Mouse (Mus musculus) hindbrain, embryonic 15.5 days (tissue): Measurements from ENCODE around the gene Hoxc8. TPM values are rescaled to one million over a fixed set of nuclear protein-coding genes. Genes with fewer than 3 reads are reported as not detected.

ENCODE experiments used
- ATAC-seq: fragments of 200-750 bp; cut with Nextera tagmentation; 2 replicates; pipeline ENCODE4 v1.8.0; 2017; ENCODE audit warnings: low read depth, moderate number of reproducible peaks, moderate TSS enrichment; ENCODE audit not compliant: low FRiP score
- H3K27ac ChIP-seq: fragments of 300-500 bp; sonication (generic); replicated peaks from 2 replicates; pipeline ENCODE4 v1.5.1; 2015; ENCODE audit warnings: mild to moderate bottlenecking, inconsistent platforms
- H3K27me3 ChIP-seq: fragments of 300-500 bp; sonication (generic); 2 replicates; pipeline ENCODE4 v1.6.1; 2015; ENCODE audit warnings: control low read depth, inconsistent platforms
- H3K36me3 ChIP-seq: fragments of 300-500 bp; sonication (generic); 2 replicates; pipeline ENCODE4 v1.6.1; 2015; ENCODE audit warnings: control low read depth, inconsistent platforms
- H3K4me1 ChIP-seq: fragments of 300-500 bp; sonication (generic); replicated peaks from 2 replicates; pipeline ENCODE4 v1.6.1; 2015; ENCODE audit warnings: control low read depth, inconsistent platforms
- H3K4me2 ChIP-seq: fragments of 300-500 bp; sonication (generic); 2 replicates; pipeline ENCODE4 v1.6.1; 2015; ENCODE audit warnings: moderate library complexity, mild to moderate bottlenecking, inconsistent platforms
- H3K4me3 ChIP-seq: fragments of 300-500 bp; sonication (generic); 2 replicates; pipeline ENCODE4 v1.5.1; 2015; ENCODE audit warnings: mild to moderate bottlenecking, inconsistent platforms
- H3K9ac ChIP-seq: fragments of 300-500 bp; sonication (generic); 2 replicates; pipeline ENCODE4 v1.6.1; 2015; ENCODE audit warnings: inconsistent platforms
- H3K9me3 ChIP-seq: fragments of 300-500 bp; sonication (generic); 2 replicates; pipeline ENCODE4 v1.6.1; 2016; ENCODE audit warnings: control low read depth, inconsistent platforms
- WGBS: fragments of 180-500 bp; shearing (Covaris S2); methylation state at CpG from one replicate; pipeline ENCODE4 v1.1.7; 2015; 5-methylcytosine and 5-hydroxymethylcytosine counted together
- polyA plus RNA-seq: library from polyadenylated mRNA; unstranded; fragments of >200 nt; fragmentation: Nextera tagmentation; extraction: Ambion mirVana; gene quantifications from 2 replicates; pipeline ENCODE4 v1.2.1, GENCODE M21; 2015

The Hoxc8 gene
- polyA plus RNA-seq, 1 experiment from 2014 or later: 16.6 TPM

DNA sequence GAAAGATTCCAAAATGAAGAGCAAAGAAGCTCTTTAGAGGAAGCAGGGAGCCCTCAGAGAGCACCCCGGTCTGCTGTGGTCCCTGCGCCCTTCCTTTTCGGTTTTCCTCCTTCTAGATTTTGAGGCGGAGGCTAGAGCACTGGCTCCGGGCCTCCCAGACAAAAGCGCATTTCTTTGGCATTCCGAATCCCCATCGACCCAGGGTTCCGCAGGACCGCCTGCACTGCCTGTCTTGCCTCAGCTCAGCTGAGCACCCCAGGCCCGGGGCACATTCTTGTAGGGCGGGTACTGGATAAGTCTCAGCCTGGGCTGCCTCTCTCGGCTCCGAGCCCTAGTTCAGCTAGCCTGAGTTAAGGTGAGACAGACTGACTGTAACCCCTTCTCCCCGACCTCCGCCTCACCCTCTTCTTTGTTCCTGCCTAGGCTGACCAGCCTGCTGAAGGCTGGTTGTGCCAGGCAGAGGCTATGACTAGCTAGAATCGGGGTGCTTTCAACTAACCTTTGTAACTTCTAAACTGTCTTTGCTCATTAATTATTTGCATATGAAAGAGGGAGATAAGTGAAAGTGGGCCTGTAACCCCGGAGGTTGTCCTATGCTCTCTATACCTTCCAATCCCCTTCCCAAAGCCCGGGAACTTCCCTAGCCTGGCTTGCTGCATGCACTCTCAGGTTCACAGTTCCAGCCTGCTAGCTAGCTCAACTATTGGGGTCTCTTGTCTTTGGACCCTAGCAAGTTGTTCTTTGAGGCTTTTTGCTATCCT lies 25.2 kb downstream of the Hoxc8 start:
- ATAC-seq: no peak
- Histone ChIP-seq H3K9me3 (no peaks in the 10 kb centered on the region), H3K4me1 (peaks cover 10% of the 10 kb centered on the region), H3K4me2 (peak overlapping the region; percentile 66), H3K27me3 (peaks cover 82% of the 10 kb centered on the region), H3K4me3 (peak overlapping the region; percentile 45), H3K27ac (peak overlapping the region; percentile 89), H3K36me3 (no peaks in the 10 kb centered on the region), H3K9ac (peak overlapping the region; percentile 51)
- WGBS: 5% methylated on average over 19 of the region's 19 CpGs

DNA sequence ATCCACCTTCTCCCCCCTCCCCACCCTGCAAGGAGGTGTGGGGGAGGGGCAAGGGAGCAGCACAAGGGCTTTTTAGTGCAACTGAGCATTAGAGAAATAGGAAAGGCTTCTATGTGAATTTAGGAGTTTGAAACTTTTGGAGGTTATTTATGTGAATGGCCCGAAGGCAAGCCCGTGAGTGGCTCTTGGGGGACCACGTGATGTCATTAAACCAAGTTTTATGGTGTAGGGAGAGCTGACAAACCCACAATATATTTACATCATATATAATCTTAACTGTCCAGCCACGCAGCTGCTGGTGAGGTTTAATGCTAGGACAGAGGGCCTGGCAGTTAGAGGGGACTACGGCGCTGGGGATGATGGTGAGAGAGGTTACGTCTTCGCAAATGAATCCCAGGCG lies 28.2 kb downstream of the Hoxc8 start, which contains the start of gene Hoxc4:
Gene Hoxc4 (plus strand): TSS at position 299 of the 400 bp plus-strand sequence.
- Histone ChIP-seq H3K9ac (no peak within 1 kb of the TSS), H3K9me3 (no peaks in the 10 kb centered on the region), H3K4me3 (no peak within 1 kb of the TSS), H3K27me3 (peaks cover 87% of the 10 kb centered on the region), H3K27ac (peak within 1 kb of the TSS; percentile 42; the same call in 1 of the 2 replicates), H3K36me3 (no peaks in the 10 kb centered on the region), H3K4me2 (no peak within 1 kb of the TSS), H3K4me1 (peaks cover 5% of the 10 kb centered on the region)
- ATAC-seq: no peak
- WGBS: 11% methylated on average over 9 of the region's 9 CpGs

DNA sequence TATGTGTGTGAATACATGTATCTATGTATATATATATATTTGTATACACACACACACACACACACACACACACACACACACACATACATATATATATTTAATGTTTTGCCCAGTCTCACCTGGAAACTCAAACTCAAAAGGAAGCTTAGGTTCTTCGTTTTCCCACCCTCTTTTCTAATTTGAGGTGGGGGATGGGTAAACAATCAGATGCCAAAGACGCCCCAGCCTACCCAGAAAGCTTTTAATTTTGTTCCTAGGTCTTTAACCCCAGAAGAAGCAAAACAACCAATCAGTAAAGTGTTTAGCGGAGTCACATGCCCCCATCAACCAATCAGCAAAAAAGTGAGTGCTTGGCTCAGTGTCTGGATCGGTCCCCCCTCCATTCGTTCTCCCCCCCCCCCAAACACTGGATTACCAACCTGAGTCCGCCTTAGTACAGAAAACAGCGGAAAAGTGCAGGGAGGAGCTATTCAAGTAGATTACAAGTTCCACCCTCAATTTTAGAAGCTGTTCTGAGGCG lies 30.6 kb downstream of the Hoxc8 start:
- H3K27ac ChIP-seq: no peak overlapping the region
- 3% methylated on average over 8 of the region's 8 CpGs for WGBS
- H3K9me3 ChIP-seq: no peaks in the 10 kb centered on the region
- H3K36me3 ChIP-seq: no peaks in the 10 kb centered on the region
- peak overlapping the region; percentile 12; the same call in 1 of the 2 replicates for H3K4me3 ChIP-seq
- H3K4me2 ChIP-seq: peak overlapping the region; percentile 43
- ATAC-seq: no peak
- no peaks in the 10 kb centered on the region; the same call in 1 of the 2 replicates for H3K4me1 ChIP-seq
- peaks cover 95% of the 10 kb centered on the region for H3K27me3 ChIP-seq
- H3K9ac ChIP-seq: no peak overlapping the region

DNA sequence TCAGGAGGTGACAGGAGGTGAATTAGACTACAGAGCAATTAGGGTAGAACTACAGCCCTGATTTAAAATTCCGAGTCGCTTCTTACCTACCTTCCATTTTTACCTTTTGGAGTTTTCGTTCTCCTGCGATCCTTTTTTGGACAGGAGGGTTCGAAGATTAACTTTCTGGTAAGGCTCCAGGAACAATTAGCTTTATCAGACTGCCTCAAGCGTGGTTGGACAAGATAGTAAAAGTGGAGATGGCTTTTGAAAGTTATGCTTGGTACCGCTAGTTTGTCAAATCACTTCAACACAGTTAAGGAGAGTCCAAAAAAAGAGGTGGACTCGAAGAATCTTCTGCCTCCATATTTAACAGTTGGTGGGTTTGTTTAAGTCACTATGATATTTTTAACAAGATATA lies 31.1 kb downstream of the Hoxc8 start:
- Histone ChIP-seq H3K27ac (no peak overlapping the region), H3K4me3 (peak overlapping the region; percentile 12; the same call in 1 of the 2 replicates), H3K4me1 (no peaks in the 10 kb centered on the region; the same call in 1 of the 2 replicates), H3K4me2 (peak overlapping the region; percentile 43), H3K27me3 (peaks cover 93% of the 10 kb centered on the region), H3K9ac (no peak overlapping the region), H3K9me3 (no peaks in the 10 kb centered on the region), H3K36me3 (no peaks in the 10 kb centered on the region)
- 11% methylated on average over 8 of the region's 8 CpGs for WGBS
- no peak for ATAC-seq

DNA sequence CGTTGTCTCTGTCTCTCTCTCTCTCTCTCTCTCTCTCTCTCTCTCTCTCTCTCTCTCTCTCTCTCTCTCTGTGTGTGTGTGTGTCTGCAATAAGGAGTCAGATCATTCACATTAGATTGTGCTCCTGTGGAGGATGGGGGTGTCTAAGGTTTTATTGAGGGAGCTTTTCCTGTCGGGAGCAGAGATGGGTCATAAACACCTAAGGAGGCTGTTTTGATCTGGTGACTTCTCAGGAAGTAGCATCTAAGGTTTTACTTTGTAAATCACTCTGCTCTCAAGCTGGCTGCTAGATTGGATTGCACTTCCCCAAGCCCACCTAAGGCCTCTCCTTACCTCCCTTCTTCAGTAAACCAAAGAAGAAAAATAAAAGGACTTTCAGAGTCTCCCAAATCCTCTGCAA lies 33.7 kb downstream of the Hoxc8 start:
- ATAC-seq: no peak
- Histone ChIP-seq H3K27me3 (peaks cover 83% of the 10 kb centered on the region), H3K4me1 (peaks cover 4% of the 10 kb centered on the region; the same call in 1 of the 2 replicates), H3K4me3 (no peak overlapping the region), H3K9me3 (no peaks in the 10 kb centered on the region), H3K36me3 (no peaks in the 10 kb centered on the region), H3K9ac (no peak overlapping the region), H3K27ac (no peak overlapping the region), H3K4me2 (peak overlapping the region; percentile 46; the same call in 1 of the 2 replicates)
- WGBS: 2% methylated on average over 2 of the region's 2 CpGs

DNA sequence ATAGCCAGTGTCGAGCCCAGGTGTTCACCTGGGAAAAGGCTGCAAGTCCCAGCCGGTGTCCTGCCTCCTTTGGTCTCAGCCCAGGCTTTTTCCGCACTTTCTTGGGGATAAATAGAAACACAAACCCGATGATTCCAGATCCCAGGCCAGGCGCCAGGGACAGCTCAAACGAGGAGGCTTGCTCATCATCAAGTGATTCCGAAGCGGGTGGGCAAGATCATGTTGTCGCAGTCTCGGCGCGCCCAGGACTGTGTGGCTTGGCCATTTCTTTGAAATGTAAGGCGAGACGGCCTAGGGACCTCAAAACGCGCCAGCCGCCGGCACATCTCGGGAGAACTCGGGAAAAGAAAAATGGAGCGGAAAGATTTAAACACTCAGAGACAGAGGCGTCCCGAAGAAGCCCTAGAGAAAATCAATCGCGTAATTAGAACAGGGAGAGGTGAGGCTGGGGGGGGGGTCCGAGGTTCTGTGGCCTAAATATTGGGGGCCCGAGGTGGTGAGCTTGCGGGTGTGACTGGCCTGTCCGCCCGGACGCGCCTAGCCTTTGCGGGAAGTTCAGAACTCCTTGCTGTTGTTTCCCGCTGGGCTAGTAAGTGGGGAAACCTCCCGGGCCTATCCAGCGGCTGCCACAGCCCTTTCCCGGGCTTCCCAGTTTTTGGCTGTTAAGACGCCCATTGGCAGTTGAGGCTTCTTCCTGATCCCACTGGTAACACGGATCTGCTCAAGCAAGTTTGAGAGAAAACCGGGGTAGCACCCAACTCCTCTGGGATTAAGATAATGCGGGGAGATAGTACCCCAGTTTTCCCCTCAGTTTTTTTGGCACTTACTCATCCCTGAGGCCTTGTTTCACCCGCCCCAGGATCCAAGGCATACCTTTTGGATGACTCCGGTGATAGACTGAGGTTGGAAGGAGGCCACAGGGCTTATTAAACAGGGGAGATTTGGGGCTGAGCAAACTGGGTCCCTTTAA lies 37.1 kb downstream of the Hoxc8 start:
- Histone ChIP-seq H3K4me2 (peak overlapping the region; percentile 46), H3K36me3 (no peaks in the 10 kb centered on the region), H3K4me3 (peak overlapping the region; percentile 20), H3K27me3 (peaks cover 74% of the 10 kb centered on the region), H3K9ac (0 out of 2 replicates have a peak overlapping the region, but pooled peaks have one; percentile 23), H3K4me1 (peaks cover 4% of the 10 kb centered on the region; the same call in 1 of the 2 replicates), H3K27ac (peak overlapping the region; percentile 69), H3K9me3 (no peaks in the 10 kb centered on the region)
- 3% methylated on average over 43 of the region's 43 CpGs for WGBS
- ATAC-seq: no peak

DNA sequence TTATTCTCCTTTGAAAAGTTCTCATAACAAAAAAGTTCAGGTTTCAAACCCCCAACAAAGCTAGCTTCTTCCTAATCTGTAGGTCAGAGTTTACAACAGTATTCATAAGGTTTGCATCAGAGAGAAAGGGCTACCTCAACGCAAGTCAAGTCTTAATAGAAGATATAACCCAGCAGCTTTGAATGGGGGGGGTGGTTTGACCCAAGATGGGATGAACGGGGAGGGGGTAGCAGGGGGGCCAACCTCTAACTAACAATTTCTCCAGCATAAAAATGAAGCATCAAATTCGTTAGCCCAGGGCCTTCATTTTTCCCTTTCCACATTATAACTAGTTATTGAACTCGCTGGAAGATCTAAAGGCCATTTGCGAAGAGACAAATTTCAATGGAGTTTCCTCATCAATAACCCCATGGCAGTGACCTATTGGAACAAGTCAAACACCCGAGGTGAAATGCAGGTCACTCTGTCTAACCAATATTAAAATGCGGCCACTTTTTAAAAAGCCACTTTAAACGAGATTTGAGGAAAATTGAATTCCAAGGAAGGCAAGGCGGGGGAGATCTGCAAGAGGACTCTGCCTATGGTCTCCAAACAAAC lies 38.6 kb downstream of the Hoxc8 start:
- no peak overlapping the region for H3K9ac ChIP-seq
- no peak overlapping the region for H3K4me3 ChIP-seq
- peaks cover 7% of the 10 kb centered on the region for H3K4me1 ChIP-seq
- 14% methylated on average over 9 of the region's 9 CpGs for WGBS
- H3K36me3 ChIP-seq: no peaks in the 10 kb centered on the region
- H3K27ac ChIP-seq: peak overlapping the region; percentile 69
- no peak for ATAC-seq
- H3K4me2 ChIP-seq: peak overlapping the region; percentile 2; the same call in 1 of the 2 replicates
- peaks cover 70% of the 10 kb centered on the region for H3K27me3 ChIP-seq
- no peaks in the 10 kb centered on the region for H3K9me3 ChIP-seq

DNA sequence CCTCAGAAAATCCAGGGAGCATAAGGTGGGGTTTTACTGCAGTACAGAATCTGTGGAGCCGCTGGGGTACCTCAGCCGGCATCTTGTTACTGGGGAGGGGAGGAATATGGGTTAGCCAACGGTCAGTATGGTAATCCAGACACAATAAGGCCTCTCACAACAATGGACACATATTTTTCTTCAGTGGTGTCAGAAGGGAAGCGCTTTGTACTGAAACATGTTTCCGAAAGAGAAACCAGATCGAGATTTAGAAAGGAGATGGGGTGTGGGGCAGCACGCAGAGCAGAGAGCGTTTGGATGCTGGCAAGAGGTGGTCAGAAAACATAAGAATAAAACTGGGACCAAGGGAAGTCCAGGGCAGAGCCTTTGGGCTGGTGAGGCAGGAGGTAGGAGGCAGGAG lies 39.7 kb downstream of the Hoxc8 start:
- Histone ChIP-seq H3K27me3 (peaks cover 61% of the 10 kb centered on the region), H3K4me1 (peaks cover 10% of the 10 kb centered on the region), H3K4me2 (peak overlapping the region; percentile 35), H3K36me3 (no peaks in the 10 kb centered on the region), H3K4me3 (peak overlapping the region; percentile 12; the same call in 1 of the 2 replicates), H3K9ac (0 out of 2 replicates have a peak overlapping the region, but pooled peaks have one; percentile 10), H3K27ac (peak overlapping the region; percentile 69), H3K9me3 (no peaks in the 10 kb centered on the region)
- WGBS: 4% methylated on average over 8 of the region's 8 CpGs
- no peak for ATAC-seq

DNA sequence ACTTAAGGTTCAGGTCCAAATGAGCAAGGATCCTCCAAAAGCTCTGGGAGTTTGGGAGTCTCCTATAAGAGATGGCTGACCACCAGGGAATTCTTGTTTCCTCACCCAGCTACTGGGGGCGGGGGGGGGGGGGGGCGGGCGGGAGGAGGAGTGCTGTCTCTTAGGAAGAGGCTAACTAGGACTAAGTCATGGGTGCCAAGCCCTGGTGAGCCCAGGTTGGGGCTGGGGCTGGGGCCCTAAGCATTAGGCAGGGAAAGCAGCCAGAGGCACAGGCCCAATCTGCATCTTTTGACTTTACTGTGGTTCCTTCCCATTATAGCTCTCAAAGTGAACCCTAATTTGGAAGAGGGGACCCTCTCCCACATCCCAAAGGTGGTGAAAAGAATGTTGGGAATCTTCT lies 41.8 kb downstream of the Hoxc8 start:
- Histone ChIP-seq H3K4me1 (peaks cover 10% of the 10 kb centered on the region), H3K27me3 (peaks cover 69% of the 10 kb centered on the region), H3K9me3 (no peaks in the 10 kb centered on the region), H3K36me3 (no peaks in the 10 kb centered on the region), H3K4me2 (peak overlapping the region; percentile 41), H3K27ac (peak overlapping the region; percentile 79), H3K9ac (peak overlapping the region; percentile 13; the same call in 1 of the 2 replicates), H3K4me3 (peak overlapping the region; percentile 20; the same call in 1 of the 2 replicates)
- WGBS: 0% methylated on average over 2 of the region's 3 CpGs
- no peak for ATAC-seq

DNA sequence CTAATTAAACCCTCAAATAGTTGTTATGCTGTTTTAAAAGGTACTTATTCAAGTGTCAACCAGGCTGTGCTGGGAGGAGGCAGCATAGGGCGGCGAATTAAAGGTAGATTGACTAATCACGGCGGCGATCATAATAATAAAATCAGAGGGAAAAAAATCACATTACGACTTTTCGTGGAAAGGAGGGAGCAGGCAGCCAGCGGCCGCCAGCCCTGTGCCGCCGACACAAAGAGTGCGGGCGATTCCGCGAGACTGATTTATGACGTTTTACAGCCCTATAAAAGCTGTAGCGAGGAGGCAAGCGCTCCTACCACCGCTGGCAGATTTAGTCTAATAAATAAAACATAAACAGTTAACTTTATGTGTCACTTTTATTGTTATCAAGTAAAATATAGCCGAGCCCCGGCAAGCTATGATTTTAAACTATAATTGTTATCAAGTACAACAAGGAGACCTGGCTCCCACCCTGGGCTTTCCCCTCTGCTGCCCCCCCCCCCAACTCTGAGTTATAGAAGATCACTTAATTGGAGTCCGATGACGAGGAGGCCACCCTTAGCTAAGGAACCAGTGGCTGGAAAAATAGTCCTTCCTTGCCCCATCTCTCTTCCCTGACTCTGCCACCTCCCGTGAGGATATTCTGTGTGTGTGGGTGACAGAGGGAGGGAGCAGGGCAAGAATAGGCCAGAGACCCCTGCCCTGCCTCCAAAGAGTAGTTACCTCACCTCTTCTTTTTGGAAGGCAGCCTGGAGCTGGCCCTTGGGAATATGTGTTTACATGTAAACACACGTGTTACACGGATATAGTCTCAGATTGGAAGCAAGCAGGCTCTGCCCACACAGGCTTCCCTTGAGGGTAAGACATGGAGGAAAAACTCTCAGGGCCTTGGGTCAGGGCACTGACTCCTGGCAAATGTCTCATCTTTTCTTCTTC lies 42.5 kb downstream of the Hoxc8 start:
- Histone ChIP-seq H3K9me3 (no peaks in the 10 kb centered on the region), H3K27ac (peak overlapping the region; percentile 79), H3K36me3 (no peaks in the 10 kb centered on the region), H3K9ac (peak overlapping the region; percentile 13; the same call in 1 of the 2 replicates), H3K4me1 (peaks cover 6% of the 10 kb centered on the region), H3K27me3 (peaks cover 72% of the 10 kb centered on the region), H3K4me2 (peak overlapping the region; percentile 41), H3K4me3 (peak overlapping the region; percentile 20)
- whole genome bisulfite sequencing: 1% methylated on average over 26 of the region's 26 CpGs
- no peak for ATAC-seq
